Mouse (Mus musculus) left cerebral cortex, adult 6 months (tissue): ENCODE data around the gene Cyp2c38. TPM values are rescaled to one million over a fixed set of nuclear protein-coding genes. Genes with fewer than 3 reads are reported as not detected.

Experiments
- long read RNA-seq, 2 experiments: library from polyadenylated mRNA; unstranded; transcript quantifications; one replicate each; pipeline ENCODE4 v2.0.0; 2019 to 2020
- polyA plus RNA-seq: library from polyadenylated mRNA; unstranded; fragments of <200 nt; fragmentation: Nextera tagmentation; gene quantifications from 2 replicates; pipeline ENCODE4 v1.2.3, GENCODE M21; 2021

Cyp2c38 gene
- not detected in 2 replicates for polyA plus RNA-seq
- long read RNA-seq, experiment 1, result 0 reads
- long read RNA-seq, experiment 2, result 0 reads

GRCm38 (mm10) chr19:39462941-39463340 is at the start of gene Cyp2c38:
Gene Cyp2c38 (minus strand): TSS chr19:39463075.

DNA sequence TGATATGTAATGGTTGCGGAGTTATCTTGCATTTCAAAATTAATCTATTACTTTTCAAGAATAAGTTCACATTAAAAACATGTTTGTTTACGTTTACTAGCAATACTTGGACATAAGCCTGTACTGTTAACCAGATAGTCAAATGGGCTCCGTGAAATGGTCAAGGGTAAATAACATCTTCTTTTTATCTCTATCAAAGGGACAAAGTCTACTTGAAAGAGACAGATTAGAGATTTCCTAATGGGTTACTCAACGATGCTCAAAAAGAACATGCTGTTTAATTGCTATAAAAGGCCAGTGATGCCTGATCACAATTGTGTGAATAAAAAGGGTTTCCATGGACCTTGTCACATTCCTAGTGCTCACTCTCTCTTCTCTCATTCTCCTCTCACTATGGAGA is 47.7 kb upstream of the Cyp2c38 start, which contains the start of gene Cyp2c39:
TSS of gene Cyp2c39 (plus strand) at position 329 of the 400 bp plus-strand sequence.

Other genes with a start within 250 kb of the Cyp2c38 start
- not detected in 2 replicates for gene Cyp2c29, start 193.7 kb downstream of the Cyp2c38 start, polyA plus RNA-seq
- gene Cyp2c39, start 47.8 kb upstream of the Cyp2c38 start, polyA plus RNA-seq, result not detected in 2 replicates
- gene Cyp2c67, start 186.0 kb upstream of the Cyp2c38 start, polyA plus RNA-seq, result not detected in 2 replicates